Mouse (Mus musculus) c-Kit-negative CD71-positive TER-119-positive erythroid progenitor cells, embryonic 14.5 days (primary cell): ENCODE results near the gene Rasa2.
"Not testable (repeated sequence)": the region's sequence is repeated elsewhere in the genome, so short reads cannot be mapped to it uniquely, and the experiment has no call there.

Source experiments
- DNase-seq: peaks from one replicate; pipeline ENCODE4 v3.0.0-alpha.2; 2013; ENCODE audit warnings: low read depth, low spot score

The Rasa2 gene

GRCm38 (mm10) chr9:96583496-96583895, 47.9 kb downstream of the Rasa2 start:
- no peak for DNase-seq

GRCm38 (mm10) chr9:96583076-96583475, 48.3 kb downstream of the Rasa2 start:
- no peak for DNase-seq

GRCm38 (mm10) chr9:96578190-96578589, 53.2 kb downstream of the Rasa2 start:
- DNase-seq = no peak

GRCm38 (mm10) chr9:96577674-96578073, 53.7 kb downstream of the Rasa2 start:
- no peak for DNase-seq

GRCm38 (mm10) chr9:96573252-96573651, 58.2 kb downstream of the Rasa2 start:
- DNase-seq = no peak

GRCm38 (mm10) chr9:96572754-96573153, 58.7 kb downstream of the Rasa2 start:
- no peak for DNase-seq

- DNase-seq = no peak
These were observed 64.9 kb downstream of the Rasa2 start for GRCm38 (mm10) chr9:96566470-96566996.

GRCm38 (mm10) chr9:96563501-96563900, 67.9 kb downstream of the Rasa2 start:
- DNase-seq = no peak

- DNase-seq = no peak
These were observed 72.3 kb downstream of the Rasa2 start for GRCm38 (mm10) chr9:96559148-96559547.

- DNase-seq = no peak
These were observed 72.8 kb downstream of the Rasa2 start for GRCm38 (mm10) chr9:96558594-96558993.

GRCm38 (mm10) chr9:96554095-96554494, 77.3 kb downstream of the Rasa2 start:
- no peak for DNase-seq

- no peak for DNase-seq
These were observed 86.0 kb downstream of the Rasa2 start for GRCm38 (mm10) chr9:96545410-96545809.

- peak; percentile 50 for DNase-seq
These were observed 87.5 kb downstream of the Rasa2 start for GRCm38 (mm10) chr9:96543643-96544640.

GRCm38 (mm10) chr9:96538916-96539315, 92.5 kb downstream of the Rasa2 start:
- DNase-seq = no peak

GRCm38 (mm10) chr9:96537615-96537919, 93.8 kb downstream of the Rasa2 start:
- DNase-seq = no peak

- DNase-seq = no peak
These were observed 94.4 kb downstream of the Rasa2 start for GRCm38 (mm10) chr9:96536895-96537614.

- DNase-seq = not testable (repeated sequence)
These were observed 95.3 kb downstream of the Rasa2 start for GRCm38 (mm10) chr9:96536093-96536492.

- no peak for DNase-seq
These were observed 96.0 kb downstream of the Rasa2 start for GRCm38 (mm10) chr9:96535431-96535830.

- DNase-seq = no peak
These were observed 97.2 kb downstream of the Rasa2 start for GRCm38 (mm10) chr9:96534256-96534655.

GRCm38 (mm10) chr9:96533476-96533875, 97.9 kb downstream of the Rasa2 start:
- DNase-seq = no peak

GRCm38 (mm10) chr9:96532531-96532930, 98.9 kb downstream of the Rasa2 start:
- no peak for DNase-seq

- no peak for DNase-seq
These were observed 100.7 kb downstream of the Rasa2 start for GRCm38 (mm10) chr9:96530674-96531081.
